Comparison of ENCODE assay signal across 14 mouse cellular contexts in the genomic region with DNA sequence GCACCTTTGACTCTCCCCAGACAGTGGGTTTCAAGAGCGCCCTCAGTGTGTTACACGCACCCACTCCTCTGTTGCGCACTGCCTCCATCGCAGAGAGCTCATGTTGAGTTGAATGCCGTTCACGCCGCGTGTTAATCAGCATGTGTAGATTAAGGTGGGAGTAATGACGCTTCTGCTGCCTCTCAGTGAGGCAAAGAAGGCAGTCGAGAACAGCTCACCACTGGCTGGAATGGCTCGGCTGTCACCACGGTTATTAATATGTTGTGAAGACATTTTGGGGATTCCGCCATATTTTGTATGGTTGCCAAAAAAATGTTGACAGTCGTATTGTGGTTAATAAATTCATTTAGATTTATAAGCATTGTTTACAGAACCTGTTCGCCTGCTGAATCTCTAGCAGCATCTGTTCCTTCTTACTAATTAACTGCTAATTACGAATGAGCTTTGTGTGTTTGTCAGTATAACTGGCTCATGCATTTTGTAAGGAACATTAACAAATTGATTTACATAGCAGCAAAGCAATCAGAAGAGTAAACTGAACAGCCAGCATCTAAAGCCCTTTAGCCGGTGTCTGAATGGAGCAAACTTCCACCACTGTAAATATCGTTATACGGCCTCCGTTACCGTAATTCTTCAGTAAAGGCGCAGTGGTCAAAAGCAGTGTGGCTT.
DNase-seq lines count a peak whose midpoint lies in the region; ATAC-seq lines count a peak whose summit lies in the region.
"Had no signal": no experiment of that assay in that cellular context is flagged by ENCODE, and none has a peak within 500 bp of the region (broad histone marks: within the 10 kb centered on the region; RNA-seq: fewer than 3 reads in every experiment).

No protein-coding gene starts in this region.

- no peak overlapping the region for H3K4me2 ChIP-seq in hindbrain, embryonic 11.5 days (replicated peaks; ENCODE audit: low read depth, low read length)
- no peak overlapping the region for H3K4me2 ChIP-seq in neural tube, embryonic 12.5 days (replicated peaks)
- H3K4me2 ChIP-seq in hindbrain, embryonic 12.5 days (replicated peaks) = no peak overlapping the region
- no peak overlapping the region for H3K4me2 ChIP-seq in neural tube, embryonic 14.5 days (ENCODE audit: low read depth, low read length)
- H3K4me2 ChIP-seq: heart, embryonic 15.5 days; limb, embryonic 12.5 days; stomach, embryonic 15.5 days had no signal

- H3K27me3 ChIP-seq in hindbrain, embryonic 10.5 days (ENCODE audit: insufficient read depth, poor library complexity, severe bottlenecking) = no peaks in the 10 kb centered on the region
- no peaks in the 10 kb centered on the region for H3K27me3 ChIP-seq in hindbrain, embryonic 11.5 days (ENCODE audit: control insufficient read depth, insufficient read depth, low read length)
- no peaks in the 10 kb centered on the region; the same call in 1 of the 2 replicates for H3K27me3 ChIP-seq in neural tube, embryonic 12.5 days (replicated peaks)
- 0 out of 2 replicates have a peak, but pooled peaks cover 7% of the 10 kb centered on the region for H3K27me3 ChIP-seq in hindbrain, embryonic 12.5 days
- H3K27me3 ChIP-seq in neural tube, embryonic 14.5 days (ENCODE audit: control insufficient read depth, insufficient read depth, low read length) = no peaks in the 10 kb centered on the region
- H3K27me3 ChIP-seq: heart, embryonic 15.5 days; limb, embryonic 12.5 days; stomach, embryonic 15.5 days had no signal

- H3K9ac ChIP-seq in hindbrain, embryonic 11.5 days (ENCODE audit: low read depth, low read length) = no peak overlapping the region
- no peak overlapping the region for H3K9ac ChIP-seq in neural tube, embryonic 12.5 days
- no peak overlapping the region for H3K9ac ChIP-seq in hindbrain, embryonic 12.5 days
- H3K9ac ChIP-seq in neural tube, embryonic 14.5 days (replicated peaks; ENCODE audit: low read depth, low read length) = no peak overlapping the region
- H3K9ac ChIP-seq: heart, embryonic 15.5 days; limb, embryonic 12.5 days; stomach, embryonic 15.5 days had no signal

- peaks cover 35% of the 10 kb centered on the region for H3K36me3 ChIP-seq in hindbrain, embryonic 10.5 days
- H3K36me3 ChIP-seq in hindbrain, embryonic 11.5 days (ENCODE audit: control insufficient read depth, insufficient read depth, low read length) = peaks cover 3% of the 10 kb centered on the region; the same call in 1 of the 2 replicates
- H3K36me3 ChIP-seq in neural tube, embryonic 12.5 days = peaks cover 19% of the 10 kb centered on the region
- H3K36me3 ChIP-seq in hindbrain, embryonic 12.5 days = peaks cover 17% of the 10 kb centered on the region
- H3K36me3 ChIP-seq in neural tube, embryonic 14.5 days (ENCODE audit: control insufficient read depth, insufficient read depth, low read length) = 0 out of 2 replicates have a peak, but pooled peaks cover 3% of the 10 kb centered on the region

- peaks cover 53% of the 10 kb centered on the region for H3K4me1 ChIP-seq in hindbrain, embryonic 10.5 days (replicated peaks)
- peaks cover 5% of the 10 kb centered on the region; the same call in 1 of the 2 replicates for H3K4me1 ChIP-seq in hindbrain, embryonic 11.5 days (replicated peaks; ENCODE audit: control insufficient read depth, insufficient read depth, low read length)
- peaks cover 32% of the 10 kb centered on the region for H3K4me1 ChIP-seq in neural tube, embryonic 12.5 days
- H3K4me1 ChIP-seq in hindbrain, embryonic 12.5 days = peaks cover 42% of the 10 kb centered on the region
- peaks cover 24% of the 10 kb centered on the region for H3K4me1 ChIP-seq in neural tube, embryonic 14.5 days (ENCODE audit: control insufficient read depth, insufficient read depth, low read length)
- H3K4me1 ChIP-seq: limb, embryonic 12.5 days; stomach, embryonic 15.5 days had no signal

- H3K27ac ChIP-seq in hindbrain, embryonic 10.5 days = 0 out of 2 replicates have a peak overlapping the region, but pooled peaks have one; percentile 17
- no peak overlapping the region for H3K27ac ChIP-seq in hindbrain, embryonic 11.5 days (ENCODE audit: low read depth, low read length)
- peak overlapping the region; percentile 20; the same call in 1 of the 2 replicates for H3K27ac ChIP-seq in neural tube, embryonic 12.5 days
- H3K27ac ChIP-seq in hindbrain, embryonic 12.5 days = peak overlapping the region; percentile 52; the same call in 1 of the 2 replicates
- no peak overlapping the region; the same call in 1 of the 2 replicates for H3K27ac ChIP-seq in neural tube, embryonic 14.5 days (ENCODE audit: low read depth, low read length)
- H3K27ac ChIP-seq: heart, embryonic 15.5 days; limb, embryonic 12.5 days; stomach, embryonic 15.5 days had no signal

- 88% methylated on average over 22 of the region's 22 CpGs for WGBS in hindbrain, embryonic 10.5 days
- 86% methylated on average over 22 of the region's 22 CpGs for WGBS in hindbrain, embryonic 11.5 days
- 77% methylated on average over 22 of the region's 22 CpGs for WGBS in neural tube, embryonic 12.5 days
- WGBS in hindbrain, embryonic 12.5 days = 80% methylated on average over 22 of the region's 22 CpGs
- WGBS in neural tube, embryonic 14.5 days = 52% methylated on average over 22 of the region's 22 CpGs

- no peak for DNase-seq in hindbrain, embryonic 10.5 days (ENCODE audit: low spot score)
- no peak for DNase-seq in hindbrain, embryonic 11.5 days (ENCODE audit: low spot score)
- no peak for DNase-seq in neural tube, embryonic 10.5 days (ENCODE audit: extremely low spot score, low spot score)
- DNase-seq in adipocyte (ENCODE audit: low spot score) = no peak
- no peak for DNase-seq in cerebellum, adult 18-20 months
- DNase-seq: cerebellum, adult 9-11 months; kidney, adult 8-10 months; spleen, adult 18-20 months had no signal

- ATAC-seq in hindbrain, embryonic 11.5 days (ENCODE audit: low FRiP score) = no peak
- no peak for ATAC-seq in neural tube, embryonic 12.5 days (ENCODE audit: low FRiP score, low read depth)
- ATAC-seq in hindbrain, embryonic 12.5 days (ENCODE audit: low FRiP score) = peak; percentile 41
- ATAC-seq in neural tube, embryonic 14.5 days (ENCODE audit: low read depth) = peak; percentile 63

- no peak overlapping the region for H3K4me3 ChIP-seq in hindbrain, embryonic 10.5 days
- no peak overlapping the region for H3K4me3 ChIP-seq in hindbrain, embryonic 11.5 days (ENCODE audit: low read depth, low read length)
- H3K4me3 ChIP-seq in neural tube, embryonic 12.5 days = no peak overlapping the region
- H3K4me3 ChIP-seq in hindbrain, embryonic 12.5 days = no peak overlapping the region
- H3K4me3 ChIP-seq in neural tube, embryonic 14.5 days (ENCODE audit: low read depth, low read length) = no peak overlapping the region
- H3K4me3 ChIP-seq: heart, embryonic 15.5 days; limb, embryonic 12.5 days; stomach, embryonic 15.5 days had no signal

- H3K9me3 ChIP-seq in hindbrain, embryonic 10.5 days = no peaks in the 10 kb centered on the region
- H3K9me3 ChIP-seq in hindbrain, embryonic 11.5 days (ENCODE audit: control insufficient read depth, low read length) = no peaks in the 10 kb centered on the region
- H3K9me3 ChIP-seq in neural tube, embryonic 12.5 days = no peaks in the 10 kb centered on the region
- peaks cover 8% of the 10 kb centered on the region; the same call in 1 of the 2 replicates for H3K9me3 ChIP-seq in hindbrain, embryonic 12.5 days (replicated peaks)
- no peaks in the 10 kb centered on the region for H3K9me3 ChIP-seq in neural tube, embryonic 14.5 days (ENCODE audit: control insufficient read depth, low read length)
- H3K9me3 ChIP-seq: stomach, embryonic 15.5 days had no signal

Comparison
In these comparisons a context has a peak if more than half of its experiments do, and no peak if none do; other contexts are left out.
1. H3K27ac ChIP-seq: peak in hindbrain, embryonic 10.5 days (single experiment), neural tube, embryonic 12.5 days (single experiment) and hindbrain, embryonic 12.5 days (single experiment); none in hindbrain, embryonic 11.5 days (single experiment) and neural tube, embryonic 14.5 days (single experiment).
2. ATAC-seq: peak in hindbrain, embryonic 12.5 days (single experiment) and neural tube, embryonic 14.5 days (single experiment); none in hindbrain, embryonic 11.5 days (single experiment) and neural tube, embryonic 12.5 days (single experiment).